ENCODE assay signal across 10 mouse cellular contexts in genomic region chr11:118488191-118488906, GRCm38 (mm10). TPM values are rescaled to one million over a fixed set of nuclear protein-coding genes. Genes with fewer than 3 reads are reported as not detected.
DNase-seq lines count a peak whose midpoint lies in the region; ATAC-seq and TF ChIP-seq lines count a peak whose summit lies in the region.
"Had no signal": no experiment of that assay in that cellular context is flagged by ENCODE, and none has a peak within 500 bp of the region (broad histone marks: within the 10 kb centered on the region; RNA-seq: fewer than 3 reads in every experiment).

No protein-coding gene starts in this region.

- H3K9ac ChIP-seq in forebrain, embryonic 13.5 days, result no peak overlapping the region
- no peak overlapping the region for H3K9ac ChIP-seq in liver, embryonic 14.5 days (replicated peaks)
- H3K9ac ChIP-seq in neural tube, embryonic 12.5 days, result no peak overlapping the region

- H3K36me3 ChIP-seq in forebrain, embryonic 13.5 days (ENCODE audit: poor library complexity, severe bottlenecking), result peaks cover 24% of the 10 kb centered on the region
- peaks cover 47% of the 10 kb centered on the region for H3K36me3 ChIP-seq in forebrain, embryonic 10.5 days (replicated peaks)
- no peaks in the 10 kb centered on the region for H3K36me3 ChIP-seq in liver, embryonic 14.5 days (replicated peaks; ENCODE audit: control insufficient read depth, insufficient read depth, low read depth)
- peaks cover 26% of the 10 kb centered on the region for H3K36me3 ChIP-seq in neural tube, embryonic 12.5 days

- peak overlapping the region; percentile 25; the same call in 1 of the 2 replicates for H3K27ac ChIP-seq in forebrain, embryonic 13.5 days
- H3K27ac ChIP-seq in forebrain, embryonic 10.5 days, result no peak overlapping the region
- no peak overlapping the region for H3K27ac ChIP-seq in liver, embryonic 14.5 days
- H3K27ac ChIP-seq in neural tube, embryonic 12.5 days, result peak overlapping the region; percentile 43; the same call in 1 of the 2 replicates

- WGBS in forebrain, embryonic 13.5 days, result 65% methylated on average over 8 of the region's 8 CpGs
- 68% methylated on average over 8 of the region's 8 CpGs for WGBS in forebrain, embryonic 10.5 days
- 69% methylated on average over 8 of the region's 8 CpGs for WGBS in liver, embryonic 14.5 days (ENCODE audit: insufficient replicate concordance)
- 68% methylated on average over 8 of the region's 8 CpGs for WGBS in neural tube, embryonic 12.5 days

- H3K27me3 ChIP-seq in forebrain, embryonic 13.5 days, result no peaks in the 10 kb centered on the region
- H3K27me3 ChIP-seq in forebrain, embryonic 10.5 days (ENCODE audit: poor library complexity, severe bottlenecking), result peaks cover 17% of the 10 kb centered on the region
- no peaks in the 10 kb centered on the region for H3K27me3 ChIP-seq in liver, embryonic 14.5 days (ENCODE audit: control insufficient read depth, insufficient read depth, low read length)
- no peaks in the 10 kb centered on the region for H3K27me3 ChIP-seq in neural tube, embryonic 12.5 days (replicated peaks)

- no peak for DNase-seq in forebrain, embryonic 10.5 days (ENCODE audit: extremely low spot score, low spot score)
- no peak for DNase-seq in liver, embryonic 14.5 days (ENCODE audit: low read depth in 3 of 3, low spot score in 3 of 3)
- no peak for DNase-seq in liver
- peak; percentile 53 to 58 for DNase-seq in cerebellum, postnatal 36 days
- DNase-seq in Muller cell, postnatal 12 days (ENCODE audit: inconsistent ontology term), result no peak
- DNase-seq: adrenal gland, postnatal 36 days had no signal

- no peak for TF ChIP-seq EP300 in liver, embryonic 14.5 days (IDR thresholded peaks at IDR 0.05; ENCODE audit: low read depth)

- no peak for ATAC-seq in forebrain, embryonic 13.5 days
- ATAC-seq in liver, embryonic 14.5 days (ENCODE audit: insufficient read depth), result no peak
- ATAC-seq in neural tube, embryonic 12.5 days (ENCODE audit: low FRiP score, low read depth), result peak; percentile 17; the same call in 1 of the 2 replicates
- ATAC-seq in erythroid progenitor cell, adult 5-6 weeks (replicated peaks; ENCODE audit: low FRiP score, poor library complexity, severe bottlenecking), result no peak

- H3K4me1 ChIP-seq in forebrain, embryonic 13.5 days, result peaks cover 11% of the 10 kb centered on the region
- H3K4me1 ChIP-seq in forebrain, embryonic 10.5 days, result peaks cover 44% of the 10 kb centered on the region
- H3K4me1 ChIP-seq in liver, embryonic 14.5 days (replicated peaks; ENCODE audit: control insufficient read depth in 2 of 2, insufficient read depth in 2 of 2, low read length in 1 of 2), result no peaks in the 10 kb centered on the region
- H3K4me1 ChIP-seq in neural tube, embryonic 12.5 days, result peaks cover 37% of the 10 kb centered on the region

- H3K4me3 ChIP-seq in forebrain, embryonic 13.5 days, result no peak overlapping the region
- no peak overlapping the region for H3K4me3 ChIP-seq in forebrain, embryonic 10.5 days
- no peak overlapping the region for H3K4me3 ChIP-seq in liver, embryonic 14.5 days (ENCODE audit: insufficient read depth in 1 of 2, low read depth in 2 of 2, low read length in 2 of 2)
- H3K4me3 ChIP-seq in neural tube, embryonic 12.5 days, result no peak overlapping the region

- H3K4me2 ChIP-seq in forebrain, embryonic 13.5 days, result no peak overlapping the region
- no peak overlapping the region for H3K4me2 ChIP-seq in liver, embryonic 14.5 days (ENCODE audit: low read depth)
- no peak overlapping the region for H3K4me2 ChIP-seq in neural tube, embryonic 12.5 days (replicated peaks)
- H3K4me2 ChIP-seq: heart, embryonic 11.5 days had no signal

- no peaks in the 10 kb centered on the region for H3K9me3 ChIP-seq in forebrain, embryonic 13.5 days (replicated peaks)
- H3K9me3 ChIP-seq in forebrain, embryonic 10.5 days, result no peaks in the 10 kb centered on the region
- no peaks in the 10 kb centered on the region for H3K9me3 ChIP-seq in liver, embryonic 14.5 days (ENCODE audit: control insufficient read depth, low read length)
- H3K9me3 ChIP-seq in neural tube, embryonic 12.5 days, result no peaks in the 10 kb centered on the region

- 0 out of 2 replicates have a peak, but pooled peaks have one; percentile 22 for TF ChIP-seq CTCF in liver, embryonic 14.5 days (IDR thresholded peaks at IDR 0.05; ENCODE audit: low read depth)

RNA-seq across cellular contexts. Expression of gene Engase, which starts 11.7 kb away (rescaled TPM):
- polyA plus RNA-seq in forebrain, embryonic 13.5 days (2015; fragmentation: Nextera tagmentation; extraction: Ambion mirVana), result 4.5 and 5.6 TPM in 2 replicates
- 7.1 and 7.9 TPM in 2 replicates for polyA plus RNA-seq in forebrain, embryonic 10.5 days (2016; fragmentation: Nextera tagmentation; extraction: Ambion mirVana)
- polyA plus RNA-seq in liver, embryonic 14.5 days (2012; rRNA removed), result 4.1 and 4.7 TPM in 2 replicates
- 6.5 and 6.6 TPM in 2 replicates for polyA plus RNA-seq in liver, embryonic 14.5 days (2014; fragmentation: Nextera tagmentation; extraction: Ambion mirVana)
- polyA plus RNA-seq in neural tube, embryonic 12.5 days (2016; fragmentation: Nextera tagmentation; extraction: Ambion mirVana), result 9.7 and 9.8 TPM in 2 replicates
- total RNA-seq in erythroid progenitor cell, adult 5-6 weeks (2015; ENCODE audit: low replicate concordance), result not detected in 2 replicates
- total RNA-seq in erythroid progenitor cell, adult 5-6 weeks (2017; ENCODE audit: low replicate concordance), result 9.4 TPM in 1 of 2 replicates, not detected in the other

Comparison
In these comparisons a context has a peak if more than half of its experiments do, and no peak if none do; other contexts are left out.
1. H3K27ac ChIP-seq: peak in forebrain, embryonic 13.5 days (single experiment) and neural tube, embryonic 12.5 days (single experiment); none in forebrain, embryonic 10.5 days (single experiment) and liver, embryonic 14.5 days (single experiment).
2. DNase-seq: peak in cerebellum, postnatal 36 days (2 of 2); none in forebrain, embryonic 10.5 days (single experiment), liver, embryonic 14.5 days (0 of 3), liver (single experiment) and Muller cell, postnatal 12 days (single experiment).